Mouse (Mus musculus) MEL-GATA-1-ER (cell line): ENCODE data around the gene Atp1b1.
A peak's percentile ranks its signal among the peaks of the same experiment; 100 is the strongest.

Experiments
- DNase-seq: peaks from one replicate; pipeline ENCODE4 v3.0.0-alpha.2; 2012; ENCODE audit warnings: low read depth; ENCODE audit errors: extremely low read depth

The Atp1b1 gene

DNA sequence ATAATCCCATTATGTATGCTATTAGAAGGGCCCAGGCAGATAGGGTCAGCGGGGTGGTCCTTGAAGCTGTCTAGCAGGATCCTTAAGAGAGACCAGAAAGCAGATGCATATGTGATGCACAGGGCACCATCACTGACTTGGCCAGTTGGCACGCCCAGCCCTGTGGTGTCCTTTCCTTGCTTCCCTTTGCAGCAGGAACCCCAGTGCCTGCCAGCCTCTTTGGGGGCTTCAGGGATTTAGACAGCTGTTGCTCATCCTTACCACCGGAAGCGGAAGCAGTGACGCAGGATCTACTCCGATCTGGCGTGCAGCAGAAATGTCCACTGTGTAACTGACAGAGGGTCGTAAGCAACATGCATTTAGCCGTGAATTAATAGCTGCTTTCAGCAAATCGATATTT lies 9.3 kb upstream of the Atp1b1 start:
- no peak for DNase-seq

- DNase-seq, result no peak
These were observed 3.6 kb upstream of the Atp1b1 start for GRCm38 (mm10) chr1:164461726-164462125.

GRCm38 (mm10) chr1:164460921-164461697 lies 3.0 kb upstream of the Atp1b1 start:
- DNase-seq, result no peak

GRCm38 (mm10) chr1:164459127-164459905 lies 1.2 kb upstream of the Atp1b1 start:
- no peak for DNase-seq

GRCm38 (mm10) chr1:164458621-164459051 lies 481 bp upstream of the Atp1b1 start:
- no peak for DNase-seq

DNA sequence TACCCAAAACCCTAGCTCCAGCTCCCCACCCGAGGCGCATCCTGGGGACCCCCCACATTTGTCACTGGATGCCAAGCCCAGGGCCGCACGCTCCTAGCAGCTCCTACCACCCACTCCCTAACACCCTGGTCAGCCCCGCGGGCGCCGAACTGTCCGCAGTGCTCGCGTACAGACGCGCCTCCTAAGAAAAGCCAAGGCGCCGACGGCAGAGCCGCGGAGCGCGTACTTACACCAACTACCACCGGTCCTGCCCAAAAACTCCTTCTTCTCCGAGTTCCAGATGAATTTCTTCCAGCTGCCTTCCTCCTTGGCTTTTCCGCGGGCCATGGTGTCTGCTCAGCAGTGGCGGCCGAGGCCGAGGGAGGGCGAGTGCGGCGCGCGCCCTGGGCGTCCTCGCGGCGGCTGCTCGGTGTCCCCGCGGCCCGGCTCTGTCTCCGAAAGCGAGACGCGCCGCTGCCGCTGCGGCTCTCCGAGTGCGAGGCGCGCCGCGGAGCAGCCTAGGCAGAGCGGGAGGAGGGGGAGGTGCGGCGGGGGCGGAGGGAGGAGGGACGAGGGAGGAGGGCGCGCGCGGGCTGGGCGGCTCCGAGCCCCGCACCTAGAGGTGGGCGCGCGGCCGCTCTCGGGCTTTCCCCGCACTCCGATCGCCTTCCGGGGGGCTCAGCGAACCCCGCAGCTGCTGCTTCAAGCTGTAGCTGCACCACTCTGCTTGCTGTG lies 467 bp downstream of the Atp1b1 start:
- DNase-seq, result no peak

- no peak for DNase-seq
These were observed 1.4 kb downstream of the Atp1b1 start for GRCm38 (mm10) chr1:164456731-164457130.

GRCm38 (mm10) chr1:164456065-164456464 lies 2.1 kb downstream of the Atp1b1 start:
- DNase-seq, result no peak

- DNase-seq, result no peak
These were observed 2.5 kb downstream of the Atp1b1 start for GRCm38 (mm10) chr1:164455614-164456013.

DNA sequence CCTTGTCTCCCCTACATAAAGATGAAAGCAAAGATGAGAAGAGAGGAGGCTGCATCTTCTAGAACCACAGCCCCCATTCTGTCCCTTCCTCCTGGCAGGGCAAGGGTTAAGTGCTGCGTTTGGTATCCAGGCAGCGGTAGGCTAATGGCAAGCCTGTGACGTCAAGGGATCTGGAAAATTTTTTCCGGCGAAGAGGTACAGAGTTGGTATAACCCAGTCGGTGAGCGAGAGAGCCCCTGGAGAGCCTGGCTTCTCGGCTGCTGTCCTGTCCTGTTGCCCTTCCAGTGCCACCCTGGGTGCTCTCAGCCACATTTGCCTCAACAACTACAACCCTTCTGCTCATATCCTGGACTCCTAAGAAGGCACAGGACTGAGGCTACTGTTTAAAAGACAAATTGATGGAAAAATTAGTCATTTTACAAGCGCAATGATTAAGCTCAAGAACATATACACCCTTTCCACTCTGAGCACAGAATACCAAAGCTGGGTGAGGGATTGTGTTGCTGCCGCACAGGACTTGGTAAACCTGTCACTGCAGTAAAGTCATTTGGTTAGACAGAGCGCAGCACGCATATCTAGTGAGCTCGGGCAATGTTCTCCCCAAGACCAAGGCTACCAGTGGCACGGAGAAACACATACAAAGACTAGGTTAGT lies 3.3 kb downstream of the Atp1b1 start:
- no peak for DNase-seq

DNA sequence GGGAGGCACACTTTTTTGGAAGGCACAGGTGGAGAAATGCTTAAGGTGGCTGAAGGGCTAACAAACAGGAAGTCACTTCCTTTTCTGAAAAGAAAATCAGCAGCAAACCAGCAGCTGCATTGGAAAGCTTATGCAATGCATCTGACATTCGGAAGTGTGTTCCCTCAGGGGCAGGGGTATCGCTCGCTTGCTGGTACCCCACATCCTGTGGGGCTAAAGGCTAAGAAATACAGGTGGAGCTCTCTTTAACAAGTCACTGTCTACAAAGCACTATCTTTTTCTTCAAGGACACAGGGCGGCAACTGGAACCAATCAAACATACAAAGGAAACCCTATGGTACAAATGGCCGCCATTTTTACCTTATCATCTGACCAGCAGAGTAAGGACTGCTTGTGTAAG lies 4.4 kb downstream of the Atp1b1 start:
- no peak for DNase-seq

DNA sequence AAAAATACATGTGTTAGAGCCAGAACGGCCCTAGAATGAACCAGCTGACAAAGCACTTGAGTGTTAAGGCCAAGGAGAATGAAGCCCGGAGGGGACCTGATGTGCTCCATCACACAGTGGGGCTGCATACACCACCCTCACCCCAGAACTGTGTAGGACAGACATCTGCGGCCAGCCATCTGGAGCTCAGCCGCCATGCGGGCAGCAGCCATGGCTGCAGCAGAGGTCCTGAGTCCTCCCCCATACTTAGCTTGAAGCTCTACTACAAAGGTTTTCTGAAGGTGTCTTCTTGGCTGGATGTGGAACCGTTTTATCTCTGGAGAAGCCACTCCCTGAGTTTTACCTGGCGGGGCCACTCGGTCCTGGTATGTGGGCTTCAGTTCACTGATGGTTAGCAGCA lies 5.0 kb downstream of the Atp1b1 start:
- no peak for DNase-seq

- no peak for DNase-seq
These were observed 5.6 kb downstream of the Atp1b1 start for GRCm38 (mm10) chr1:164452580-164452979.

DNA sequence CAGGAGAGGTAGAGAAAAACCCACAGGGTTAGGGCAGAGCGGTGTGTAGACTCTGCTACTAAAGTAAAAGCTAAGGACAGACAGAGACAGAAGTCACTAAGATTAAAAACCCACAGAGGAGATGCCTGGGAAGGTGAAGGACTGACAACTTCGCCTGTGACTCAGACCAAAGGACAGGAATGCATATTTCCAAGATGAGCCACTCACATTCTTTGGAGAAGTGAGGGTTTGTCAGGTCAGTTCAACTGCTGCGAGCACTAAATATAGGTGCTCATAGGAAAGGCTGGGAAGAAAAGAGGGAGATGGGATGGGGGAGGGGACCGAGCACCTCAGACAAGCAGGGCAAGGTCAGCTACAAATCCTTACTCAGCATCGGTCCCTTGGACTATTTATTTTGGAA lies 6.8 kb downstream of the Atp1b1 start:
- DNase-seq, result no peak

GRCm38 (mm10) chr1:164450644-164451043 lies 7.5 kb downstream of the Atp1b1 start:
- no peak for DNase-seq

- DNase-seq, result no peak
These were observed 7.9 kb downstream of the Atp1b1 start for GRCm38 (mm10) chr1:164450231-164450630.

- no peak for DNase-seq
These were observed 8.5 kb downstream of the Atp1b1 start for GRCm38 (mm10) chr1:164449626-164450025.

DNA sequence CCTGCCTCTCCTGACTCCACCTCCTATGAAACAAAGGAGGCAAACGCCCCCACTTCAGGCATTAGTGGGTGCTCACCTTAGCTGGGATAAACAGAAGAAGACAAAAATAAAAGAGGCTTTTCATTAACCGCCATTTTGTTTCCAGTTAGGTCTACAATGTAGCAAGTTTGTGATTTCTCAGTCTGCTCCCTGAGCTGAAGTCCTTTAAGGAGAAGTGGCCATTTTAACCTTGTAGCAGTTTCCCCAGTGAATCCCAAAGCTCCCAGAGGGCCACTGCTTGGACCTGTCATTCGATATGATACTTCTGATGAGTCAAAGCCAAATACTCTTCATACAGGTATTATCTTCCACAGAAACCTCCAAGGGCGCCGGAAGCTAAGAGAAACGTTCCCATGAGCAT lies 10.6 kb downstream of the Atp1b1 start:
- no peak for DNase-seq

DNA sequence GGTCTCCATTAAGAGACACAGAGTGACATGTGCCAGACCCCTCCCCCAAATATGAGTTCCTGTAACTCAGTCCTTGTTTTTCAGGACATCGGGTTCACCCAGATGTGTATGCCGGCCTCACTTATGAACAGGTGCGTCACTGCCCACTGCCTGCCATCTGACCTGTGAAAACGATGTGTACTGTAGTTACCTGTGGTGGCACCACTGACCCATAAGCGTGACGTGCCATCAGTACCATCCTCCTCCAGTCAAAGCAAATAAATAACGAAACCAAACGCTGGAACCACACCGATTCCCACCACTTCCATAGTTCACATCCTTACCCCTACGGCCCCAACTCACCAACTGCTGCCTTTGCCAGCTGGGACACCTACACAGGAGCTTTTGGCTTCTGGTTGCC lies 11.6 kb downstream of the Atp1b1 start:
- no peak for DNase-seq

DNA sequence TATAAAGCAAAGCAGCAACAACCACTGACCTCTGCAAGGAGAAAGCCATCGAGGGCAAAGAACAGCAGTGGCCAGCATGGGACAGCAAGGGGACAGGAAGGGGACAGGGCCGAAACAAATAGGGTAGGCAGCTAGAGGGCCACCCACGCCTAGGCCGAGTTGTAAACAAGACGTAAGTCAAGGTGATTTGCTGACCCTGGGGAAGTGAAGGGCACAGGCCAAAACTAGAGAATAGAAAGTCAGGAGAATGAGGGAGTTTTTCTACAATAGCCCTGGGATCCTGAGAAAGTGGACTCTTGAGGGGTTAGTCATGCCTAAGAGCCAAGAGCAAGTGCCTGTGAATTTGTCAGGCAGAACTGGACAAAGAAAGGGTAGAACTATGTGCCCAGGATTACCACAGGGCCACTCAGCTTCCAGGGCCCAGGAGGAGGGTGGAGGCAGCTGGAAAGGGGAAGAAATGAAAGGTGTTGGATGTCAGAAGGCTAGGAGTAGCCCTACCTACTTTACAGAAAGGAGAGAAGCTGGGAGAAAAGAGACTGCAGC lies 12.5 kb downstream of the Atp1b1 start:
- DNase-seq, result no peak

DNA sequence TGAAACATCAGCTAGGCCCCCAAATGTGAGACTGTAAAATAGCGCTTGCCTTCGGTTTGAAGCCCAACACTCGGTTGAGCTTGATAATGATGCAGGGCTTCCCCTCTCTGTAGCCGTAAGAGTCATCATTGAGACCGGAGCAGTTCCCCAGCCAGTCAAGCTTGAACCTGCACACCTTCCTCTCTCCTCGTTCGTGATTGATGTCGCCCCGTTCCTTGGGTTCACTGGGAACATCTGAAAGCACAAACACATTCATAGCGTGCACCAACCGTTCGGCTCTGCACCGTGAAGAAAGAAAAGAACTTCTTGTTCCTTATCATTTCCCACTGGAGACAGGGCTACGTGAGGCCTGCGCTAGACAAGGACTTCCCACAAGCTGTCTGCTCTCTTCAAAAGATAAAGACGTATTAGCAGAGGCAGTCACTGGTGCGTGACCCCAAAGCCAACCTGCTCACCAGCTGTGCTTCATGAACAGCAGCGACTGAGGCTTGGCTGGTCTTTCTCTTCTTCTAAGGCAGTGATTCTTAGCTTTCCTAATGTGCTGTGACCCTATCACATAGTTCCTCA lies 16.7 kb downstream of the Atp1b1 start:
- DNase-seq, result peak; percentile 60
